Mouse (Mus musculus): ENCODE data around the gene Krtcap2. TPM values are rescaled to one million over a fixed set of nuclear protein-coding genes. Genes with fewer than 3 reads are reported as not detected.
A peak's percentile ranks its signal among the peaks of the same experiment; 100 is the strongest.

The Krtcap2 gene
- polyA plus RNA-seq, 1 experiment from 2014 or later: 321 TPM

DNA sequence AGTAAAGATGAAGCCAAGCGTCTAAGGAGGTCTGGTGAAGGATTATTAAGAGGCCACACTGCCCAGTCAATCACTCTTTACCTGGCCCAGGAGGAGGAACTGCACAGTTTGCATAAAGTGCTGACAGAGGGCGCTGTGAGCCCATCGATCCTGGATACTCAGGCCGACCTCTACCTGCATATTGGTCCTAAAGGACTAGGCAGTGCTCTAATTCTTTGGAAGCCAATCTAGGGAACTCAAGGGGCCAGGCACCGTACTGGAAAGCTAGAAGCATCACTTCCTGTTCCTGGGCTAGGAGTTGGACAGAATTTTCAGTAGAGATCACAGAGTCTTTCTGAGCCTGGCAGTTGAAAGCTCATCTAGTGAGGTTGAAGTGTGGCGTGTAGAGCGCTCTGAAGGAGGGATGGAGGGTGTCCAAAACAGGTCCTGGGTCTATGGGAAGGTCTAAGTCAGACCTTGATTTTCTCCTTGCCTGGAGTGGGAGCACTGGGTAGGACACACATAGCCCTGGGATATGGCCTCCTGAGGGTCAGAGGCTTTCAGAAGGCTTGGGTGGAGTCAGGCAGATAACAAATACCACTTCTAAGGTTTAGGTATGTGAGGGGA lies 4.8 kb downstream of the Krtcap2 start:
- Histone ChIP-seq H3K36me3 (ENCODE audit: control insufficient read depth, insufficient read depth, low read length) (peaks cover 13% of the 10 kb centered on the region), H3K4me3 (ENCODE audit: low read length) (no peak overlapping the region), H3K9ac (ENCODE audit: low read depth, low read length) (no peak overlapping the region), H3K4me1 (ENCODE audit: control insufficient read depth, insufficient read depth, low read length) (peaks cover 38% of the 10 kb centered on the region), H3K4me2 (replicated peaks; ENCODE audit: low read depth, low read length) (no peak overlapping the region), H3K27me3 (ENCODE audit: control insufficient read depth, insufficient read depth, low read length) (peaks cover 6% of the 10 kb centered on the region; the same call in 1 of the 2 replicates), H3K27ac (ENCODE audit: low read depth, low read length) (peak overlapping the region; percentile 24; the same call in 1 of the 2 replicates), H3K9me3 (ENCODE audit: control insufficient read depth, low read length) (no peaks in the 10 kb centered on the region)
- 0 out of 2 replicates have a peak, but pooled peaks have one; percentile 2 for ATAC-seq (ENCODE audit: low FRiP score, low TSS enrichment)
- WGBS: 18% methylated on average over 7 of the region's 7 CpGs

DNA sequence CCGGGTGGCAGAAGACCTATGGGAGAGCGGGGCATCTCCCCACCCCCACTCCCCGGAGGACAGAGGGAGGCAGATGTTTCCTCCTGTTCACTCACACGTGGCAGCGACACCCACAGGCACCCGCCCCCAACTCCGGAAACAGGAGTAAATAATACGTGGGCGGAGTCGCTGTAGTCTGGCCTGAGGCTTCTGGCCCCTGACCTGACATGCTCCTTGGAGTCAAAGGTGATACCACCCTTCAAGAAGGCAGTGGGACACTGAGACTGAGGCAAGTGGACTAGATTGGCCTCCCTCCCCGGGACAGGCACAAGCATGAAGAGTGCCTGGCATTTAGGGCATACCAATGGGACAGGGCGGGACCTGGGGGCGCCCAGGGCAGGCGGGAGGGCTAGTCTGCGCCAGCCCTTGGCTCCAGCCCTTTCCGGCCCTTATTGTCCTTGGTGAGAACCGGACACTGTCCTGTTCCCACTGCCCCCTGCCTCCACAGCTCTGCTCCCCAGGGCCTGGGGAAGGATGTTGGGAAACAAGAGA lies 5.7 kb downstream of the Krtcap2 start:
- Histone ChIP-seq H3K9me3 (ENCODE audit: control insufficient read depth, low read length) (no peaks in the 10 kb centered on the region), H3K27ac (ENCODE audit: low read depth, low read length) (peak overlapping the region; percentile 24; the same call in 1 of the 2 replicates), H3K4me2 (replicated peaks; ENCODE audit: low read depth, low read length) (peak overlapping the region; percentile 31), H3K4me1 (ENCODE audit: control insufficient read depth, insufficient read depth, low read length) (peaks cover 32% of the 10 kb centered on the region), H3K36me3 (ENCODE audit: control insufficient read depth, insufficient read depth, low read length) (peaks cover 13% of the 10 kb centered on the region), H3K4me3 (ENCODE audit: low read length) (no peak overlapping the region), H3K27me3 (ENCODE audit: control insufficient read depth, insufficient read depth, low read length) (peaks cover 6% of the 10 kb centered on the region; the same call in 1 of the 2 replicates), H3K9ac (ENCODE audit: low read depth, low read length) (peak overlapping the region; percentile 23; the same call in 1 of the 2 replicates)
- under 1% methylated on average over 17 of the region's 17 CpGs for WGBS
- peak; percentile 61 for ATAC-seq (ENCODE audit: low FRiP score, low TSS enrichment)

DNA sequence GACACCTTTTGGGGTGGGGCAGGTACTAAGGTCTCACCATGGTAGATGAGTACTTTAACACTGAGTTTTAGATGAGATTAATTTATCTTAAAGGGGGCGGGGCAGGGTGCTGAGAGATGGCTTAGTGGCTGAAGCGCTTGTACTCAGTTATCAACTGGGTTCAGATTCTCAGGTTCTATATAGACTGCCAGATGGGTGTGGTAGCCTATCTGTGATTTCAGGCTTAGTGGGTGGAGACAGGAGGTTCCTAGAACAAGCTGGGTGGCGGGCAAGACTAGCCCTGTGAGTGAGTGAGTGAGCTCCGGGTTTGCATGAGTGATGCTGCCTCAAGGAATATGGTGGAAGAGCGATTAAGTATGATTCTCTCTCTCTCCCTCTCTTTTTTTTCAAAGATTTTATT lies 9.2 kb downstream of the Krtcap2 start:
- no peak for ATAC-seq (ENCODE audit: low FRiP score, low TSS enrichment)
- 91% methylated on average over 5 of the region's 5 CpGs for WGBS
- no peak overlapping the region for H3K4me2 ChIP-seq (replicated peaks; ENCODE audit: low read depth, low read length)
- peaks cover 6% of the 10 kb centered on the region; the same call in 1 of the 2 replicates for H3K27me3 ChIP-seq (ENCODE audit: control insufficient read depth, insufficient read depth, low read length)
- H3K36me3 ChIP-seq (ENCODE audit: control insufficient read depth, insufficient read depth, low read length): no peaks in the 10 kb centered on the region
- no peak overlapping the region for H3K27ac ChIP-seq (ENCODE audit: low read depth, low read length)
- H3K9me3 ChIP-seq (ENCODE audit: control insufficient read depth, low read length): no peaks in the 10 kb centered on the region
- peaks cover 20% of the 10 kb centered on the region for H3K4me1 ChIP-seq (ENCODE audit: control insufficient read depth, insufficient read depth, low read length)
- H3K9ac ChIP-seq (ENCODE audit: low read depth, low read length): no peak overlapping the region
- H3K4me3 ChIP-seq (ENCODE audit: low read length): no peak overlapping the region

DNA sequence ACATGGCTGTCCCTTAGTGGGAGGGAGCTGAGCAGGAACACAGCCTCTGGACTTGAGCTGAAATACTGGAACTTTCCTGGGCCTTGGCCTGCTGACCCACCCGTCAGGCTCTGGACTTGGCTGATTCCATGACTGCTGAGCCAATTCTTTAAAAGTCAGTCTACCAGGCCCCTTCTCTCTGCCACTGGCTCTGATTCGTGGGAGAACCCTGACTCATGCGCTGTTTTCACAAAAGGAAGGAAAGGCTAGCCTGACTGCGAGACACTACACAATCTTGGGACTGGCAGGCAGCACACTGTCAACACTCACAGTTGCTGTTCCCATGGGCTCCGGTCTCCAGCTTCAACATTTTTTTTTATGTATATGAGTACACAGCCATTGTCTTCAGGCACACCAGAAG lies 10.4 kb downstream of the Krtcap2 start:
- Histone ChIP-seq H3K9ac (ENCODE audit: low read depth, low read length) (no peak overlapping the region), H3K9me3 (ENCODE audit: control insufficient read depth, low read length) (no peaks in the 10 kb centered on the region), H3K4me1 (ENCODE audit: control insufficient read depth, insufficient read depth, low read length) (peaks cover 12% of the 10 kb centered on the region), H3K27ac (ENCODE audit: low read depth, low read length) (no peak overlapping the region), H3K36me3 (ENCODE audit: control insufficient read depth, insufficient read depth, low read length) (no peaks in the 10 kb centered on the region), H3K4me2 (replicated peaks; ENCODE audit: low read depth, low read length) (no peak overlapping the region), H3K27me3 (ENCODE audit: control insufficient read depth, insufficient read depth, low read length) (peaks cover 6% of the 10 kb centered on the region; the same call in 1 of the 2 replicates), H3K4me3 (ENCODE audit: low read length) (no peak overlapping the region)
- no peak for ATAC-seq (ENCODE audit: low FRiP score, low TSS enrichment)
- WGBS: 77% methylated on average over 5 of the region's 5 CpGs

DNA sequence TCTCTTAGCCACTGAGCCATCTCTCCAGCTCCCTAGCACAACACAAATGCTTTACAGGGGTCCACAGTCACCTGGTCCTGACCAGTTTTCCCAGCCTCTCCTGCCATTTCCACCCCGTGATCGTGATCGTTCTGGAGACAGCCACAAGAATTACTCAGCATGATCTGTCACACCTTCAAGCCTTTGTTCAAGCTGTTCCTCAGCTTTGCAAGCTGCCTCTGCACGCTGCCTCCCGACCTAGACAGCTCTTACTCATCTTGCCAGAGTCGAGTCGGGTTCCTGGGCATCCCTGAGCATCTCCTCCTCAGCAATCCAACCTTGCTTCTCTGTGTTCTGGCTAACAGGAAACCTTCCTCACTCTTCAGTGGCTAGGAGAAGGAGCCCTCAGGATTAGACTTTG lies 13.3 kb downstream of the Krtcap2 start, which contains the start of gene Dpm3:
Gene Dpm3 (plus strand): TSS at position 283 of the 400 bp plus-strand sequence.
- H3K27ac ChIP-seq (ENCODE audit: low read depth, low read length): no peak within 1 kb of the TSS
- whole genome bisulfite sequencing: 31% methylated on average over 7 of the region's 7 CpGs
- no peaks in the 10 kb centered on the region for H3K36me3 ChIP-seq (ENCODE audit: control insufficient read depth, insufficient read depth, low read length)
- no peaks in the 10 kb centered on the region for H3K27me3 ChIP-seq (ENCODE audit: control insufficient read depth, insufficient read depth, low read length)
- ATAC-seq (ENCODE audit: low FRiP score, low TSS enrichment): no peak
- no peak within 1 kb of the TSS for H3K4me2 ChIP-seq (replicated peaks; ENCODE audit: low read depth, low read length)
- H3K9ac ChIP-seq (ENCODE audit: low read depth, low read length): no peak within 1 kb of the TSS
- H3K9me3 ChIP-seq (ENCODE audit: control insufficient read depth, low read length): no peaks in the 10 kb centered on the region
- no peaks in the 10 kb centered on the region for H3K4me1 ChIP-seq (ENCODE audit: control insufficient read depth, insufficient read depth, low read length)
- no peak within 1 kb of the TSS for H3K4me3 ChIP-seq (ENCODE audit: low read length)

DNA sequence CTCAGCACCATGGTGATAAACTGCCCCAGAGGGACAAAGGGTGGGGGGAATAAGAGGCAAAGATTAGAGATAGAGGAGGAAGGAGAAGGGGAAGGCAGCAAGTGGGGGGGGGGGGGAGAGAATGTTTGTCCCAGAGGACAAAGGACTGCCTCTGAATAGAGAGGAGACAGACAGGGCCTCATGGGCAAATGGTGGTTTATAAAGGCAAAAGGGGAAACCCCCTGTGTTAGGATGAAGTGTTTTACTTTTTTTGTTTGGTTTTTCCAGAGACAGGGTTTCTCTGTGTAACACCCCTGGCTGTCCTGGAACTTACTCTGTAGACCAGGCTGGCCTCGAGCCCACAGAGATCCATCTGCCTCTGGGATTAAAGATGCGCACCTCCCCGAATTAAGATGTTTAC lies 14.4 kb downstream of the Krtcap2 start:
- Histone ChIP-seq H3K9ac (ENCODE audit: low read depth, low read length) (no peak overlapping the region), H3K36me3 (ENCODE audit: control insufficient read depth, insufficient read depth, low read length) (no peaks in the 10 kb centered on the region), H3K4me3 (ENCODE audit: low read length) (no peak overlapping the region), H3K4me2 (replicated peaks; ENCODE audit: low read depth, low read length) (no peak overlapping the region), H3K27ac (ENCODE audit: low read depth, low read length) (no peak overlapping the region), H3K9me3 (ENCODE audit: control insufficient read depth, low read length) (no peaks in the 10 kb centered on the region), H3K27me3 (ENCODE audit: control insufficient read depth, insufficient read depth, low read length) (no peaks in the 10 kb centered on the region), H3K4me1 (ENCODE audit: control insufficient read depth, insufficient read depth, low read length) (no peaks in the 10 kb centered on the region)
- ATAC-seq (ENCODE audit: low FRiP score, low TSS enrichment): no peak
- 72% methylated on average over 3 of the region's 3 CpGs for WGBS

DNA sequence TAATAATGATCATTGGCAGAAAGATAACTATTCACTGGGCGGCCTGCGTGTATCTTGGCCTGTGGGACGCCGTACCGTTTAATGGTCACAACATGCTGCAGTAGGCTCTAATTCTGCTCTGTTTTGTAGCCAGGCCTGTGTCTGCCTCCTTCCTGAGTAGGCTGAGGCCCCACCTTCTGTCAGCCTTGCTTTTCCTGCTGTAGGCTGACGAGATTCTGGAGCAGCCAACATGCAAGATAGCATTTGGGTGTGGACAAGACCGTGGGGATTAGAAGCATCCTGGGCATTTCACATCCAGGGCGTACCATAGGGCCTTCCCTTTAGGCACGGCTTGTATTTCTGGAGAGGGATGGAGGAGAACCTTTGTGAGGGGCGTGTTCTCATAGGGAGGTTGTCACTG lies 16.7 kb downstream of the Krtcap2 start:
- no peaks in the 10 kb centered on the region for H3K36me3 ChIP-seq (ENCODE audit: control insufficient read depth, insufficient read depth, low read length)
- peak overlapping the region; percentile 47; the same call in 1 of the 2 replicates for H3K27ac ChIP-seq (ENCODE audit: low read depth, low read length)
- 0 out of 2 replicates have a peak, but pooled peaks cover 7% of the 10 kb centered on the region for H3K4me1 ChIP-seq (ENCODE audit: control insufficient read depth, insufficient read depth, low read length)
- H3K9me3 ChIP-seq (ENCODE audit: control insufficient read depth, low read length): no peaks in the 10 kb centered on the region
- no peak overlapping the region for H3K4me3 ChIP-seq (ENCODE audit: low read length)
- H3K27me3 ChIP-seq (ENCODE audit: control insufficient read depth, insufficient read depth, low read length): no peaks in the 10 kb centered on the region
- no peak for ATAC-seq (ENCODE audit: low FRiP score, low TSS enrichment)
- 59% methylated on average over 10 of the region's 10 CpGs for WGBS
- H3K4me2 ChIP-seq (replicated peaks; ENCODE audit: low read depth, low read length): no peak overlapping the region
- H3K9ac ChIP-seq (ENCODE audit: low read depth, low read length): no peak overlapping the region

DNA sequence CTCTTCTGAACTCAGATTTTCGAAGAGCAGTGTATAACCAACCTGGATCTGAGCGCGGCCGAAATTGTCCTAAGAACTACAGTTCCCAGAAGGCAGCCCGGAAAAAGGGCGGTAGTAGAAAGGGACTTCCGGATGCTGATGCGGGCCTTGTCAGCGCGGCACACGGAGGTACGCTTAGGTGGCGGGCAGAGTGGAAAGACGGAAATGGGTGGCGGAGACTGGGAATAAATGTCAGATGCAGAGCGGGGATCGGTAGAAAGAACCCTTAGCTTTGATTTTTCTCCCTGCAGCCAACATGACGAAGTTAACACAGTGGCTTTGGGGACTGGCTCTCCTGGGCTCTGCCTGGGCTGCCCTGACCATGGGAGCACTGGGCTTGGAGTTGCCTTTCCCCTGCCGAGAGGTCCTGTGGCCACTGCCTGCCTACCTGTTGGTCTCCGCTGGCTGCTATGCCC lies 20.7 kb downstream of the Krtcap2 start:
- WGBS: 0% methylated on average over 20 of the region's 20 CpGs
- Histone ChIP-seq H3K4me2 (replicated peaks; ENCODE audit: low read depth, low read length) (peak overlapping the region; percentile 85), H3K9me3 (ENCODE audit: control insufficient read depth, low read length) (no peaks in the 10 kb centered on the region), H3K9ac (ENCODE audit: low read depth, low read length) (peak overlapping the region; percentile 84), H3K36me3 (ENCODE audit: control insufficient read depth, insufficient read depth, low read length) (peaks cover 7% of the 10 kb centered on the region; the same call in 1 of the 2 replicates), H3K27me3 (ENCODE audit: control insufficient read depth, insufficient read depth, low read length) (no peaks in the 10 kb centered on the region), H3K4me1 (ENCODE audit: control insufficient read depth, insufficient read depth, low read length) (peaks cover 30% of the 10 kb centered on the region), H3K27ac (ENCODE audit: low read depth, low read length) (peak overlapping the region; percentile 10; the same call in 1 of the 2 replicates), H3K4me3 (ENCODE audit: low read length) (peak overlapping the region; percentile 83)
- ATAC-seq (ENCODE audit: low FRiP score, low TSS enrichment): peak; percentile 83

DNA sequence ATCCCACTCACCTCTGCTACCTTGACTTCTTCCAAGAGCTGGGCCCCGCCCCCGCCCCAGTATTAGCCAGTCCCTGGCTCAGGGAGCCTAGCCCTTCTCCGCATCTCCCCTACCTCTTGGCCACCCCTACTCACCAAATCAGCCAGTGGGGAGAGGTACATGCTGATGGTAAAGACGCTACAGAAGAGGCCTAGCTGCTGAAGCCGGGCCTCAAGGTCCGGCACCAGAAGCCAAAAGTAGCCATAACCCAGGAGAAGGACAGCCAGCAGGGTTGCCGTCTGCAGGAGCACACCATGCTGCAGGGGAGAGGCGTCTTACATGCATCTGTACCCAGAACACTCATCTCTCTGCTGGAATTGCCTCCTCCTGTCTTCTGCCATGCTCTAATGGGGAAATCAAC lies 23.1 kb downstream of the Krtcap2 start:
- Histone ChIP-seq H3K4me3 (ENCODE audit: low read length) (no peak overlapping the region), H3K9me3 (ENCODE audit: control insufficient read depth, low read length) (no peaks in the 10 kb centered on the region), H3K27me3 (ENCODE audit: control insufficient read depth, insufficient read depth, low read length) (no peaks in the 10 kb centered on the region), H3K4me1 (ENCODE audit: control insufficient read depth, insufficient read depth, low read length) (peaks cover 30% of the 10 kb centered on the region), H3K36me3 (ENCODE audit: control insufficient read depth, insufficient read depth, low read length) (peaks cover 23% of the 10 kb centered on the region), H3K4me2 (replicated peaks; ENCODE audit: low read depth, low read length) (peak overlapping the region; percentile 78; the same call in 1 of the 2 replicates), H3K9ac (ENCODE audit: low read depth, low read length) (peak overlapping the region; percentile 23; the same call in 1 of the 2 replicates), H3K27ac (ENCODE audit: low read depth, low read length) (no peak overlapping the region)
- 55% methylated on average over 8 of the region's 8 CpGs for WGBS
- no peak for ATAC-seq (ENCODE audit: low FRiP score, low TSS enrichment)
